Mouse (Mus musculus) neural tube, embryonic 11.5 days (tissue): ENCODE data around the gene Ybx2. TPM values are rescaled to one million over a fixed set of nuclear protein-coding genes. Genes with fewer than 3 reads are reported as not detected.

Source experiments
- ATAC-seq: fragments of 200-750 bp; cut with Nextera tagmentation; 2 replicates; pipeline ENCODE4 v1.8.0; 2017; ENCODE audit warnings: moderate number of reproducible peaks, mild to moderate bottlenecking, moderate TSS enrichment, moderate library complexity; ENCODE audit not compliant: insufficient read depth, low FRiP score, low TSS enrichment
- DNase-seq: peaks from one replicate; pipeline ENCODE4 v3.0.0-alpha.2; 2015; ENCODE audit warnings: low spot score
- H3K27ac ChIP-seq: fragments of 300-500 bp; sonication (generic); 2 replicates; pipeline ENCODE4 v1.5.1; 2014; ENCODE audit warnings: low read depth, mild to moderate bottlenecking, low read length
- H3K27me3 ChIP-seq: fragments of 300-500 bp; sonication (generic); 2 replicates; pipeline ENCODE4 v1.6.1; 2014; ENCODE audit warnings: mild to moderate bottlenecking, low read length, mixed read lengths; ENCODE audit not compliant: control insufficient read depth, insufficient read depth
- H3K36me3 ChIP-seq: fragments of 300-500 bp; sonication (generic); 2 replicates; pipeline ENCODE4 v1.6.1; 2014; ENCODE audit warnings: mild to moderate bottlenecking, low read length, moderate library complexity, mixed read lengths; ENCODE audit not compliant: control insufficient read depth, insufficient read depth
- H3K4me1 ChIP-seq: fragments of 300-500 bp; sonication (generic); 2 replicates; pipeline ENCODE4 v1.6.1; 2014; ENCODE audit warnings: low read length, mixed read lengths; ENCODE audit not compliant: control insufficient read depth, insufficient read depth
- H3K4me2 ChIP-seq: fragments of 300-500 bp; sonication (generic); 2 replicates; pipeline ENCODE4 v1.6.1; 2014; ENCODE audit warnings: low read depth, mild to moderate bottlenecking, moderate library complexity
- H3K4me3 ChIP-seq: fragments of 300-500 bp; sonication (generic); 2 replicates; pipeline ENCODE4 v1.5.1; 2014; ENCODE audit warnings: low read depth, low read length
- H3K9ac ChIP-seq: fragments of 300-500 bp; sonication (generic); 2 replicates; pipeline ENCODE4 v1.6.1; 2014; ENCODE audit warnings: mild to moderate bottlenecking, low read length
- H3K9me3 ChIP-seq: fragments of 300-500 bp; sonication (generic); 2 replicates; pipeline ENCODE4 v1.6.1; 2016; ENCODE audit warnings: low read length; ENCODE audit not compliant: control insufficient read depth
- WGBS: fragments of 180-500 bp; shearing (Covaris S2); extraction: QIAGEN DNeasy Blood & Tissue Kit; methylation state at CpG from one replicate; pipeline ENCODE4 v1.1.7; 2014; 5-methylcytosine and 5-hydroxymethylcytosine counted together
- polyA plus RNA-seq: library from polyadenylated mRNA; unstranded; fragments of >200 nt; fragmentation: Nextera tagmentation; extraction: Ambion mirVana; gene quantifications from 2 replicates; pipeline ENCODE4 v1.2.1, GENCODE M21; 2014

Ybx2 gene
- polyA plus RNA-seq, 1 experiment from 2014 or later: 3.4 TPM

GRCm38 (mm10) chr11:69901993-69902392, 33.6 kb upstream of the Ybx2 start:
- Histone ChIP-seq H3K9me3 (no peaks in the 10 kb centered on the region), H3K27ac (peak overlapping the region; percentile 95), H3K4me3 (peak overlapping the region; percentile 96), H3K9ac (peak overlapping the region; percentile 98), H3K4me1 (peaks cover 10% of the 10 kb centered on the region), H3K27me3 (no peaks in the 10 kb centered on the region), H3K36me3 (peaks cover 22% of the 10 kb centered on the region), H3K4me2 (peak overlapping the region; percentile 98)
- ATAC-seq: no peak; the same call in 1 of the 2 replicates
- under 1% methylated on average over 37 of the region's 39 CpGs for WGBS
- peak; percentile 23 for DNase-seq

- Histone ChIP-seq H3K4me3 (peak overlapping the region; percentile 96; the same call in 1 of the 2 replicates), H3K4me2 (peak overlapping the region; percentile 98), H3K27me3 (no peaks in the 10 kb centered on the region), H3K36me3 (peaks cover 31% of the 10 kb centered on the region), H3K4me1 (peaks cover 10% of the 10 kb centered on the region), H3K9me3 (no peaks in the 10 kb centered on the region), H3K27ac (no peak overlapping the region), H3K9ac (0 out of 2 replicates have a peak overlapping the region, but pooled peaks have one; percentile 98)
- ATAC-seq (no peak), DNase-seq (no peak)
- 90% methylated on average over 13 of the region's 13 CpGs for WGBS
Observed at GRCm38 (mm10) chr11:69902972-69903371, 32.6 kb upstream of the Ybx2 start.

- 95% methylated on average over 9 of the region's 9 CpGs for WGBS
- peaks cover 39% of the 10 kb centered on the region for H3K36me3 ChIP-seq
- no peak overlapping the region for H3K4me3 ChIP-seq
- H3K4me1 ChIP-seq: peaks cover 10% of the 10 kb centered on the region
- no peak overlapping the region for H3K27ac ChIP-seq
- ATAC-seq (no peak), DNase-seq (no peak)
- no peaks in the 10 kb centered on the region for H3K27me3 ChIP-seq
- H3K9me3 ChIP-seq: no peaks in the 10 kb centered on the region
- no peak overlapping the region for H3K9ac ChIP-seq
- H3K4me2 ChIP-seq: no peak overlapping the region
Observed at GRCm38 (mm10) chr11:69904311-69904710, 31.3 kb upstream of the Ybx2 start.

- no peaks in the 10 kb centered on the region for H3K9me3 ChIP-seq
- H3K27me3 ChIP-seq: no peaks in the 10 kb centered on the region
- ATAC-seq (no peak), DNase-seq (no peak)
- H3K27ac ChIP-seq: no peak overlapping the region
- no peak overlapping the region for H3K9ac ChIP-seq
- H3K36me3 ChIP-seq: peaks cover 58% of the 10 kb centered on the region
- no peak overlapping the region for H3K4me3 ChIP-seq
- H3K4me2 ChIP-seq: no peak overlapping the region
- peaks cover 5% of the 10 kb centered on the region; the same call in 1 of the 2 replicates for H3K4me1 ChIP-seq
- whole genome bisulfite sequencing: 95% methylated on average over 11 of the region's 11 CpGs
Observed at GRCm38 (mm10) chr11:69908645-69909044, 27.0 kb upstream of the Ybx2 start.

GRCm38 (mm10) chr11:69909174-69909573, 26.4 kb upstream of the Ybx2 start:
- 87% methylated on average over 5 of the region's 5 CpGs for WGBS
- Histone ChIP-seq H3K36me3 (peaks cover 58% of the 10 kb centered on the region), H3K9ac (no peak overlapping the region), H3K27ac (no peak overlapping the region), H3K27me3 (no peaks in the 10 kb centered on the region), H3K4me2 (no peak overlapping the region), H3K4me1 (peaks cover 5% of the 10 kb centered on the region; the same call in 1 of the 2 replicates), H3K9me3 (no peaks in the 10 kb centered on the region), H3K4me3 (no peak overlapping the region)
- ATAC-seq (no peak), DNase-seq (no peak)

- 97% methylated on average over 8 of the region's 8 CpGs for WGBS
- DNase-seq: no peak
- Histone ChIP-seq H3K4me1 (peaks cover 14% of the 10 kb centered on the region), H3K36me3 (peaks cover 54% of the 10 kb centered on the region), H3K27me3 (no peaks in the 10 kb centered on the region), H3K4me3 (no peak overlapping the region), H3K4me2 (no peak overlapping the region), H3K27ac (no peak overlapping the region), H3K9me3 (no peaks in the 10 kb centered on the region), H3K9ac (no peak overlapping the region)
- ATAC-seq: no peak
Observed at GRCm38 (mm10) chr11:69910177-69910576, 25.4 kb upstream of the Ybx2 start.

- no peaks in the 10 kb centered on the region for H3K9me3 ChIP-seq
- H3K36me3 ChIP-seq: peaks cover 48% of the 10 kb centered on the region
- no peak overlapping the region for H3K9ac ChIP-seq
- H3K27me3 ChIP-seq: no peaks in the 10 kb centered on the region
- WGBS: 92% methylated on average over 17 of the region's 17 CpGs
- DNase-seq: no peak
- peaks cover 20% of the 10 kb centered on the region for H3K4me1 ChIP-seq
- H3K4me3 ChIP-seq: 0 out of 2 replicates have a peak overlapping the region, but pooled peaks have one; percentile 8
- no peak overlapping the region for H3K27ac ChIP-seq
- no peak for ATAC-seq
- H3K4me2 ChIP-seq: no peak overlapping the region
Observed at GRCm38 (mm10) chr11:69910781-69911560, 24.6 kb upstream of the Ybx2 start.

- H3K9me3 ChIP-seq: no peaks in the 10 kb centered on the region
- H3K4me1 ChIP-seq: peaks cover 20% of the 10 kb centered on the region
- ATAC-seq (no peak), DNase-seq (no peak)
- 93% methylated on average over 6 of the region's 6 CpGs for WGBS
- H3K27me3 ChIP-seq: no peaks in the 10 kb centered on the region
- H3K9ac ChIP-seq: no peak overlapping the region
- H3K27ac ChIP-seq: no peak overlapping the region
- H3K36me3 ChIP-seq: peaks cover 46% of the 10 kb centered on the region
- H3K4me2 ChIP-seq: no peak overlapping the region
- H3K4me3 ChIP-seq: no peak overlapping the region
Observed at GRCm38 (mm10) chr11:69911701-69912100, 23.9 kb upstream of the Ybx2 start.
